Mouse (Mus musculus) liver, postnatal 0 days (tissue): ENCODE data around the gene Etv4. TPM values are rescaled to one million over a fixed set of nuclear protein-coding genes. Genes with fewer than 3 reads are reported as not detected.

Source experiments
- ATAC-seq: fragments of 200-750 bp; cut with Nextera tagmentation; 2 replicates; pipeline ENCODE4 v1.8.0; 2017; ENCODE audit warnings: mild to moderate bottlenecking, moderate library complexity
- DNase-seq: peaks from one replicate; pipeline ENCODE4 v3.0.0-alpha.2; 2016
- H3K27ac ChIP-seq: fragments of 300-500 bp; sonication (generic); 2 replicates; pipeline ENCODE4 v1.5.1; 2014; ENCODE audit warnings: antibody characterized with exemption, moderate library complexity, mild to moderate bottlenecking, low read depth
- H3K27me3 ChIP-seq: fragments of 300-500 bp; sonication (generic); 2 replicates; pipeline ENCODE4 v1.6.1; 2014; ENCODE audit warnings: low read length, control low read depth, mixed read lengths; ENCODE audit not compliant: insufficient read depth
- H3K36me3 ChIP-seq: fragments of 300-500 bp; sonication (generic); replicated peaks from 2 replicates; pipeline ENCODE4 v1.6.1; 2014; ENCODE audit warnings: mild to moderate bottlenecking, control low read depth, low read length, moderate library complexity, mixed read lengths; ENCODE audit not compliant: insufficient read depth
- H3K4me1 ChIP-seq: fragments of 300-500 bp; sonication (generic); 2 replicates; pipeline ENCODE4 v1.6.1; 2014; ENCODE audit warnings: antibody characterized with exemption, mild to moderate bottlenecking, control low read depth; ENCODE audit not compliant: insufficient read depth
- H3K4me2 ChIP-seq: fragments of 300-500 bp; sonication (generic); 2 replicates; pipeline ENCODE4 v1.6.1; 2014; ENCODE audit warnings: low read depth, mild to moderate bottlenecking, low read length, moderate library complexity, mixed read lengths
- H3K4me3 ChIP-seq: fragments of 300-500 bp; sonication (generic); 2 replicates; pipeline ENCODE4 v1.5.1; 2014; ENCODE audit warnings: low read depth, low read length
- H3K9ac ChIP-seq: fragments of 300-500 bp; sonication (generic); replicated peaks from 2 replicates; pipeline ENCODE4 v1.6.1; 2014; ENCODE audit warnings: mild to moderate bottlenecking, moderate library complexity
- H3K9me3 ChIP-seq: fragments of 300-500 bp; sonication (generic); 2 replicates; pipeline ENCODE4 v1.6.1; 2016; ENCODE audit warnings: mild to moderate bottlenecking, control low read depth, low read length, mixed read lengths
- CTCF ChIP-seq: sonication (generic); IDR thresholded peaks from 2 replicates; pipeline ENCODE4 v1.5.1; 2016; ENCODE audit warnings: antibody characterized with exemption, low read depth
- EP300 ChIP-seq: IDR thresholded peaks from 2 replicates; pipeline ENCODE4 v1.6.1; 2016; ENCODE audit warnings: antibody characterized with exemption, low read depth, mild to moderate bottlenecking
- WGBS: fragments of 180-500 bp; shearing (Covaris S2); extraction: QIAGEN DNeasy Blood & Tissue Kit; methylation state at CpG from one replicate; pipeline ENCODE4 v1.1.7; 2014; ENCODE audit not compliant: insufficient replicate concordance; 5-methylcytosine and 5-hydroxymethylcytosine counted together
- polyA plus RNA-seq: library from polyadenylated mRNA; unstranded; fragments of >200 nt; fragmentation: Nextera tagmentation; extraction: Ambion mirVana; gene quantifications from 2 replicates; pipeline ENCODE4 v1.2.1, GENCODE M21; 2015

The Etv4 gene
- polyA plus RNA-seq, 1 experiment from 2014 or later, result 0.15 TPM

DNA sequence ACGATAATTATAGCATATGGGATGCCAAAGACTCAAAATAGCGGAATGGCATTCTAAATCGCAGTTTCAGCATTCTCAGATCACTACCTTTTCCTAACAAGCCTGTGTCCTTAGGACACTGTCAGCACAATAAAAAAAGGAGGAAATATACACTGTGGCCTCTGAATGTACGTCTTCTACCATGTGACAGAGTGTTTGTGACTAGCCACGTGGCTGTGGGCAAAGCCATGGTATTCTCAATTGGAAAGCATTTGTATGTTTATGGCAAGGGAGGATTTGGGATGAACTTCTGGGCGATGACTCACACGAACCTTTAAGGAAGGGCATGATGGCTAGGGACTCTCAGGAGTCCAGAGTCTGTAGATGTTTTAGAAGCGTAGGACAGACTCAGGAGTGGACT, 60.1 kb downstream of the Etv4 start:
- DNase-seq, result no peak
- Histone ChIP-seq H3K4me1 (no peaks in the 10 kb centered on the region), H3K36me3 (no peaks in the 10 kb centered on the region), H3K9ac (no peak overlapping the region), H3K9me3 (no peaks in the 10 kb centered on the region), H3K4me2 (no peak overlapping the region), H3K4me3 (no peak overlapping the region), H3K27ac (no peak overlapping the region), H3K27me3 (no peaks in the 10 kb centered on the region)
- 0 out of 2 replicates have a peak, but pooled peaks have one; percentile 23 for ATAC-seq
- TF ChIP-seq CTCF (no peak), EP300 (no peak)
- 60% methylated on average over 8 of the region's 8 CpGs for WGBS

DNA sequence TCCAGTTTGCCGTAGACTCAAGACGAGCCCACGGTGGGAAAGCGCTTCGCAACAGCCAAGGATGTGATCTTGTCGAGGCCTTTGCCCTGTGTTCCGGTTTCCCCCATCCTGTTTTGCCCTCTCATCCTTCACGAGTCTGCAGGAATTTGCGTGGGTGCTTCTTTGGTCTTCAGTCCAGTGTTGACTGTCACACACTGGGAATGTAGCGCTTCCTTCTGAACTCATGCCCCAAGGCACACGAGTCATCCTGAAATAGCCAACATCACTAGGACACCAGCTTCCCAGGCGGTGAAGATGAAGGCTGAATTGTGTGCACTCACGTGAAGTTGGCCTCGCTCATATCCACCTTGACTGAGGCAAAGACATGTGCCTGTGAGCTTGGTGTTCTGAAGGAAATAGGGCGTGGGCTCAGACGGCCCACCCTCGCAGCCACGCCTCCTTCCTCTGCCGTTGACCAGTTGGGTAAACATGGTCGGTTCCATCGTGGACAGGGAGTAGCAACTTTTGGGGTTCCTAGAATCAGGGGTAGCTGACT, 65.1 kb downstream of the Etv4 start:
- TF ChIP-seq EP300 (no peak), CTCF (no peak)
- no peaks in the 10 kb centered on the region; the same call in 1 of the 2 replicates for H3K4me1 ChIP-seq
- no peaks in the 10 kb centered on the region for H3K27me3 ChIP-seq
- no peak overlapping the region for H3K4me3 ChIP-seq
- H3K9ac ChIP-seq, result no peak overlapping the region
- DNase-seq (no peak), ATAC-seq (no peak)
- 71% methylated on average over 21 of the region's 21 CpGs for WGBS
- H3K36me3 ChIP-seq, result no peaks in the 10 kb centered on the region
- no peaks in the 10 kb centered on the region for H3K9me3 ChIP-seq
- no peak overlapping the region for H3K27ac ChIP-seq
- H3K4me2 ChIP-seq, result no peak overlapping the region

Other genes with a start within 250 kb of the Etv4 start
- 3.9 and 5.0 TPM in 2 replicates for gene Brca1, start 233.4 kb downstream of the Etv4 start, polyA plus RNA-seq
- gene Nbr1, start 233.2 kb downstream of the Etv4 start, polyA plus RNA-seq, result 32.8 and 35.3 TPM in 2 replicates
- 10.8 and 11.2 TPM in 2 replicates for gene Tmem106a, start 203.1 kb downstream of the Etv4 start, polyA plus RNA-seq
- not detected in 2 replicates for gene Gm11634, start 186.1 kb downstream of the Etv4 start, polyA plus RNA-seq
- gene Rdm1, start 158.2 kb downstream of the Etv4 start, polyA plus RNA-seq, result 7.4 and 8.4 TPM in 2 replicates
- 3.4 and 4.1 TPM in 2 replicates for gene Arl4d, start 119.8 kb downstream of the Etv4 start, polyA plus RNA-seq
- gene Dhx8, start 52.5 kb downstream of the Etv4 start, polyA plus RNA-seq, result 10.2 and 12.9 TPM in 2 replicates
- 0.05 and 0.11 TPM in 2 replicates for gene Meox1, start 109.0 kb upstream of the Etv4 start, polyA plus RNA-seq
- not detected in 2 replicates for gene Sost, start 181.6 kb upstream of the Etv4 start, polyA plus RNA-seq
- gene Cfap97d1, start 198.9 kb upstream of the Etv4 start, polyA plus RNA-seq, result 0.19 TPM in 1 of 2 replicates, not detected in the other
- gene Dusp3, start 201.6 kb upstream of the Etv4 start, polyA plus RNA-seq, result 18.4 and 22.7 TPM in 2 replicates
- gene Mpp3, start 243.1 kb upstream of the Etv4 start, polyA plus RNA-seq, result 0.56 and 0.72 TPM in 2 replicates